Mouse (Mus musculus): ENCODE data around the gene Gm19684.
"Not testable (repeated sequence)": the region's sequence is repeated elsewhere in the genome, so short reads cannot be mapped to it uniquely, and the experiment has no call there.

The Gm19684 gene

GRCm38 (mm10) chr17:36121352-36122020, at the start of gene Gm19684:
TSS of gene Gm19684 (plus strand) at chr17:36121678.
- DNase-seq = not testable (repeated sequence)

GRCm38 (mm10) chr17:36081901-36082300, 39.6 kb upstream of the Gm19684 start:
- DNase-seq = not testable (repeated sequence)

GRCm38 (mm10) chr17:36082519-36083232, 38.8 kb upstream of the Gm19684 start:
- not testable (repeated sequence) for DNase-seq

- peak; percentile 13 to 25 for DNase-seq
These were observed 38.1 kb upstream of the Gm19684 start for GRCm38 (mm10) chr17:36083266-36083869.

- DNase-seq = peak; percentile 14
These were observed 37.5 kb upstream of the Gm19684 start for GRCm38 (mm10) chr17:36083870-36084451.

GRCm38 (mm10) chr17:36085976-36086375, 35.5 kb upstream of the Gm19684 start:
- not testable (repeated sequence) for DNase-seq

- DNase-seq = not testable (repeated sequence)
These were observed 29.5 kb upstream of the Gm19684 start for GRCm38 (mm10) chr17:36091933-36092332.

GRCm38 (mm10) chr17:36092520-36092919, 29.0 kb upstream of the Gm19684 start:
- DNase-seq = not testable (repeated sequence)

- no peak for DNase-seq
These were observed 27.5 kb upstream of the Gm19684 start for GRCm38 (mm10) chr17:36093936-36094335.

GRCm38 (mm10) chr17:36099603-36100002, 21.9 kb upstream of the Gm19684 start:
- DNase-seq = not testable (repeated sequence)

GRCm38 (mm10) chr17:36102091-36102490, 19.4 kb upstream of the Gm19684 start:
- peak in 1 of 2 experiments; percentile 27 for DNase-seq

GRCm38 (mm10) chr17:36110129-36110528, 11.3 kb upstream of the Gm19684 start:
- not testable (repeated sequence) for DNase-seq

- DNase-seq = peak; percentile 16 to 25
These were observed 10.6 kb upstream of the Gm19684 start for GRCm38 (mm10) chr17:36110641-36111509.

- DNase-seq = peak; percentile 16 to 22
These were observed 10.0 kb upstream of the Gm19684 start for GRCm38 (mm10) chr17:36111510-36111868.

- peak; percentile 38 to 53 for DNase-seq
These were observed 7.4 kb upstream of the Gm19684 start for GRCm38 (mm10) chr17:36113979-36114593.

GRCm38 (mm10) chr17:36116545-36116944, 4.9 kb upstream of the Gm19684 start:
- DNase-seq = not testable (repeated sequence)

GRCm38 (mm10) chr17:36120839-36121238, 639 bp upstream of the Gm19684 start:
- DNase-seq = not testable (repeated sequence)

GRCm38 (mm10) chr17:36124111-36124510, 2.6 kb downstream of the Gm19684 start:
- DNase-seq = not testable (repeated sequence)

GRCm38 (mm10) chr17:36128525-36128924, 7.0 kb downstream of the Gm19684 start:
- DNase-seq = not testable (repeated sequence)

GRCm38 (mm10) chr17:36128968-36129817, 7.7 kb downstream of the Gm19684 start, which contains the start of gene Gm7030:
TSS of gene Gm7030 (minus strand) at chr17:36129425.
- DNase-seq = not testable (repeated sequence)

All from cerebellum, postnatal 14 days (tissue).